Mouse (Mus musculus): ENCODE data around the gene Orai2. TPM values are rescaled to one million over a fixed set of nuclear protein-coding genes. Genes with fewer than 3 reads are reported as not detected.
"Not testable (repeated sequence)": the region's sequence is repeated elsewhere in the genome, so short reads cannot be mapped to it uniquely, and the experiment has no call there.

The Orai2 gene
- polyA plus RNA-seq, 1 experiment from 2014 or later = 4.3 TPM

DNA sequence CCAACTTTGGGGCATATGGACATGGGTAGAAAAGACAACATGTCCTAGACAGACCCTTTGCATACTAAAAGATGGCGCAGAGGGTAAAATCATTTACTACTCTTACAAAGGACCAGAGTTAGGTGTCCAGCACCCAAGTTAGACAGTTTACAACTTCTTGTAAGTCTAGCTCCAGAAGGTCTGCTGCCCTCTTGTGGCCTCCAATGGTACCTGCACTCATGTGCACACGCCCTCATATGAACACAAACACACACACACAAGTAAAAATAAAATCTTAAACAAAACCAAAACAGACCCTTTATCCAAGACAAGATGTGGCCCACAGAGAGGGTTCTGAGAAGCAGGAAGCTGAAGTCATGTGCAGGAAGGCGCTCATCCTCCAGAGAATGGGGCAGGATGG lies 2.4 kb downstream of the Orai2 start:
- H3K4me1 ChIP-seq (ENCODE audit: control insufficient read depth, insufficient read depth, low read length) = 0 out of 2 replicates have a peak, but pooled peaks cover 9% of the 10 kb centered on the region
- H3K27me3 ChIP-seq (ENCODE audit: control insufficient read depth, insufficient read depth, low read length) = no peaks in the 10 kb centered on the region
- no peak for ATAC-seq (replicated peaks; ENCODE audit: extremely low read depth, insufficient read depth, low FRiP score)
- no peak overlapping the region for H3K4me3 ChIP-seq (ENCODE audit: low read length)
- H3K4me2 ChIP-seq (ENCODE audit: low read depth, low read length) = no peak overlapping the region
- no peak overlapping the region for H3K9ac ChIP-seq (ENCODE audit: low read length)
- H3K9me3 ChIP-seq (replicated peaks; ENCODE audit: control insufficient read depth, low read length) = no peaks in the 10 kb centered on the region; the same call in 1 of the 2 replicates
- 92% methylated on average over 3 of the region's 3 CpGs for WGBS
- H3K36me3 ChIP-seq (ENCODE audit: control insufficient read depth, insufficient read depth) = no peaks in the 10 kb centered on the region; the same call in 1 of the 2 replicates
- H3K27ac ChIP-seq (ENCODE audit: low read length) = no peak overlapping the region

DNA sequence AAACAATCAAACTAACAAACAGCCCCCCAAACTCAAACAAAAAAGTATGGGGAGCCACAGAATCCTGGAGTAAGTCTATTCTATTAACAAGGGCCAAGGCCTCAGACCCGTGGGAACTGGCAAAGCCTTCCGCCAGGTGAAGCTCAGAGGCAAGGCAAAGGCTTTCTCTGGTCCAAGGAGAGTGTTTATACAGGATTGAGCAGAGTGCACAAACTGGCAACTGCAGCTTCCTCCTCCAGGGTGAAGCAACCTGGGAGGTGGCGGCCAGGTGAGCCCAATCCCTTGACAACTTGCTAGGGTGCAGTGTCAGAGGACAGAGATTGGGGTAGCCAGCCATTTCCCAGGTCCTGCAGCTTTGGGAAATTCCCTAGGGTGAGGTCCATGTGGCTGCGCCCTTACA lies 3.2 kb downstream of the Orai2 start:
- no peaks in the 10 kb centered on the region; the same call in 1 of the 2 replicates for H3K9me3 ChIP-seq (replicated peaks; ENCODE audit: control insufficient read depth, low read length)
- H3K36me3 ChIP-seq (ENCODE audit: control insufficient read depth, insufficient read depth) = no peaks in the 10 kb centered on the region; the same call in 1 of the 2 replicates
- WGBS = 87% methylated on average over 4 of the region's 4 CpGs
- no peak overlapping the region for H3K9ac ChIP-seq (ENCODE audit: low read length)
- no peaks in the 10 kb centered on the region for H3K27me3 ChIP-seq (ENCODE audit: control insufficient read depth, insufficient read depth, low read length)
- no peak overlapping the region for H3K27ac ChIP-seq (ENCODE audit: low read length)
- no peak for ATAC-seq (replicated peaks; ENCODE audit: extremely low read depth, insufficient read depth, low FRiP score)
- H3K4me1 ChIP-seq (ENCODE audit: control insufficient read depth, insufficient read depth, low read length) = 0 out of 2 replicates have a peak, but pooled peaks cover 9% of the 10 kb centered on the region
- no peak overlapping the region for H3K4me3 ChIP-seq (ENCODE audit: low read length)
- no peak overlapping the region for H3K4me2 ChIP-seq (ENCODE audit: low read depth, low read length)

DNA sequence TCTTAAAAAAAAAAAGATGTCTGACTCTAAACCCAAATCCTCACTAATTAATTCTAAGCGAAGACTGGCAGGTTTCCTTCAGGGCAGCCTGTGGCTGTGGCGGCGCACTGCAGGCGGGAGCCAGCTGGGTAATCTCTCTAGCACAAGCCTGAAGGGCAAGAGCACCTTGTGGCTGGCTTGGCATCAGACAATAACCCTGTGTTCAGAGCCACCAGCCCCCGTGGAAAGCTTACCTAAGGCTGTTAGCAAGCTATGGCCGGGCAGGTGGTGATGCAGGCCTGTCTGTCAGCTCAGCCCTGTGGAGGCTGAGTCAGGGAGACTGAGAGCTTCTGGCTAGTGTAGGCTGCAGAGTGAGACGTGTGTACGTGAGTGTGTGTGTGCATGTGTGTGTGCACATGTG lies 5.3 kb downstream of the Orai2 start:
- Histone ChIP-seq H3K9ac (ENCODE audit: low read length) (no peak overlapping the region), H3K27me3 (ENCODE audit: control insufficient read depth, insufficient read depth, low read length) (no peaks in the 10 kb centered on the region), H3K36me3 (ENCODE audit: control insufficient read depth, insufficient read depth) (no peaks in the 10 kb centered on the region; the same call in 1 of the 2 replicates), H3K4me2 (ENCODE audit: low read depth, low read length) (no peak overlapping the region), H3K27ac (ENCODE audit: low read length) (no peak overlapping the region), H3K4me1 (ENCODE audit: control insufficient read depth, insufficient read depth, low read length) (0 out of 2 replicates have a peak, but pooled peaks cover 5% of the 10 kb centered on the region), H3K4me3 (ENCODE audit: low read length) (no peak overlapping the region), H3K9me3 (replicated peaks; ENCODE audit: control insufficient read depth, low read length) (no peaks in the 10 kb centered on the region; the same call in 1 of the 2 replicates)
- ATAC-seq (replicated peaks; ENCODE audit: extremely low read depth, insufficient read depth, low FRiP score) = no peak
- 73% methylated on average over 8 of the region's 8 CpGs for WGBS

DNA sequence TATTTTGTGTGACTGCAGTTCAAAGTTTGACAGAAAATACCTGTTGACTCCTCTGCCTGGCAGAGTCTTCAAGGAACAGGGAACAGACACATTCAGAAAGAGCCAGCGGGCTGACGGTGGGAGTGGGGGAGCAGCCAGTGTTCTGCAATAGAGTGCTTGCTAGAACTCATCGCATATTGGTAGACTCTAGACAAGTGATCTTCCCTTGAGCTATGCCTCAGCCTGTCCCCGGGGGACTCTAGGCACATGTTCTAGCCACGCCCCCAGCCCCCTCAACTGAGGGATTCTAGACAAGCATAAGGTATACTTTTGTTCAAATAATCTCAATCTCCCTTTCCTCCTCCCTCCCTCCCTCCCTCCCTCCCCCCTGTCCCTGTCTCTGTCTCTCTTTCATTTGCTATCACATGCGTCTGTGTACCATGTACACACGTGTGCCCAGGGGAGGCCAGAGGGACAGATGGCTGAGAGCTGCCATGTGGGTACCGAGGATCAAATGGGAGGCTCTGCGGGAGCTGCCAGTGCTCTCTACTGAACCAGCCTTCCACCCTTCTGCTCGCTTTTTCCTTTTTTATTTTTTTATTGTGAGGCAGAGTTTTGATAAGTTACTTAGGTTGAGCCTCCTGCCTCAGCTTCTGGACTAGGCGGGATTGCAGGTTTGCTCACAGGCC lies 6.6 kb downstream of the Orai2 start:
- ATAC-seq (replicated peaks; ENCODE audit: extremely low read depth, insufficient read depth, low FRiP score) = no peak
- Histone ChIP-seq H3K9ac (ENCODE audit: low read length) (no peak overlapping the region), H3K4me1 (ENCODE audit: control insufficient read depth, insufficient read depth, low read length) (no peaks in the 10 kb centered on the region), H3K9me3 (replicated peaks; ENCODE audit: control insufficient read depth, low read length) (no peaks in the 10 kb centered on the region; the same call in 1 of the 2 replicates), H3K27ac (ENCODE audit: low read length) (no peak overlapping the region), H3K4me3 (ENCODE audit: low read length) (no peak overlapping the region), H3K27me3 (ENCODE audit: control insufficient read depth, insufficient read depth, low read length) (no peaks in the 10 kb centered on the region), H3K36me3 (ENCODE audit: control insufficient read depth, insufficient read depth) (no peaks in the 10 kb centered on the region; the same call in 1 of the 2 replicates), H3K4me2 (ENCODE audit: low read depth, low read length) (no peak overlapping the region)
- WGBS = 83% methylated on average over 11 of the region's 11 CpGs

DNA sequence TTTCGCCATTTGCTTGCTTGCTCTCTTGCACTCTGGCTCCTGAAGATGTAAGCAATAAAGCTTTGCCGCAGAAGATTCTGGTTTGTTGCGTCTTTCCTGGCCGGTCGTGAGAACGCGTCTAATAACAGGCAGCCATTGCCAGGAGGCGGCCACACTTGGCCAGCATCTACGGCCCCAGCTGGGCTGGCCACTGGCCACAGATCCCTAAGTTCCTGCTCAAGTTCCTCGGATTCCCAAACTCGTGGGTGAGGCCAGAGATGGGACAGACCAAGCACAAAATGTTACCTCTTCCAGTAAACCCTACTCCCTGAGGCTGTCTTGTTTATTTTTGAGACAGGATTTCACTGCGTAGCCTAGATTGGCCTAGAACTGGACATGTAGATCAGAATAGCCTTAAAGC lies 10.4 kb downstream of the Orai2 start:
- WGBS = 85% methylated on average over 11 of the region's 12 CpGs
- not testable (repeated sequence) for ATAC-seq (replicated peaks; ENCODE audit: extremely low read depth, insufficient read depth, low FRiP score); H3K27me3 ChIP-seq (ENCODE audit: control insufficient read depth, insufficient read depth, low read length); H3K27ac ChIP-seq (ENCODE audit: low read length); H3K36me3 ChIP-seq (ENCODE audit: control insufficient read depth, insufficient read depth); H3K4me3 ChIP-seq (ENCODE audit: low read length); H3K4me1 ChIP-seq (ENCODE audit: control insufficient read depth, insufficient read depth, low read length); H3K4me2 ChIP-seq (ENCODE audit: low read depth, low read length); H3K9me3 ChIP-seq (replicated peaks; ENCODE audit: control insufficient read depth, low read length); H3K9ac ChIP-seq (ENCODE audit: low read length)

DNA sequence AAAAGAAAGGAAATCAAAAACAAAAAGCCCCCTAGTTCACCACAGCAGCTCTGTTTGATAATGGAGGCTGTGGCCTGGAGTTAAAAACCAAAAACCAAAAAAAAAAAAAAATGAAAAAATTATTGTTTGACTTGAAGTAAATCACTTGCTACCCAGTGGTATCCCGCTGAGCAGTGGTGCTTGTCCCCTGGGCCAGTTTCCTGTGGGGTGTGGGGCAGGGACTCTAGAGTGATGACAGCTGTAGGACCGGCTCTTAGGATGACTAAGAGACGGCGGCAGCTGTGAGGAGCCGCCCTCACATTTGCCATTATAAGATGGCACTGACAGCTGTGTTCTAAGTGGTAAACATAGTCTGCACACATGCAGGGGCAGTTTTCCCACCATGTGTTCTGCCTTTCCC lies 15.1 kb downstream of the Orai2 start:
- Histone ChIP-seq H3K4me2 (ENCODE audit: low read depth, low read length) (no peak overlapping the region), H3K27ac (ENCODE audit: low read length) (no peak overlapping the region), H3K27me3 (ENCODE audit: control insufficient read depth, insufficient read depth, low read length) (no peaks in the 10 kb centered on the region), H3K4me3 (ENCODE audit: low read length) (no peak overlapping the region), H3K4me1 (ENCODE audit: control insufficient read depth, insufficient read depth, low read length) (no peaks in the 10 kb centered on the region), H3K36me3 (ENCODE audit: control insufficient read depth, insufficient read depth) (no peaks in the 10 kb centered on the region), H3K9ac (ENCODE audit: low read length) (no peak overlapping the region), H3K9me3 (replicated peaks; ENCODE audit: control insufficient read depth, low read length) (no peaks in the 10 kb centered on the region)
- 58% methylated on average over 5 of the region's 5 CpGs for WGBS
- no peak for ATAC-seq (replicated peaks; ENCODE audit: extremely low read depth, insufficient read depth, low FRiP score)

DNA sequence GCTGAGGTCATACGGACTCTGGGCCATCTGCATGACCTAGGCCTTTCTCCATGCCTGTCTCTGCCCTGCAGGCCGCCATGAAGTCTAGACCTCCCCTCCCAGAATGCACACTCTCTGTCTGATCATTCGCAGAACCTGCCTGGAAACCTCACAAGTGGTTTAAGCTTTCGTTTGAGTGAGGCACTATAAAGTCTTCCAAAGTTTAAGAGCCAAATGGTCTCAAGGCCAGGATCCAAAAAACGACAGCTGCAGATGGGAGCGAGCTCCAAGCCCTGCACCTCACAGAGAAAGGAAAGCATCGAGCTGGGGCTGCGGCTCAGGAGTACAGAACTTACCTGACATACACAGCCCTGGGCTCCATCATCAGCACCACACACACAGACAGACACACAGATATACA lies 18.1 kb downstream of the Orai2 start:
- no peaks in the 10 kb centered on the region for H3K27me3 ChIP-seq (ENCODE audit: control insufficient read depth, insufficient read depth, low read length)
- H3K4me3 ChIP-seq (ENCODE audit: low read length) = no peak overlapping the region
- no peaks in the 10 kb centered on the region for H3K9me3 ChIP-seq (replicated peaks; ENCODE audit: control insufficient read depth, low read length)
- H3K9ac ChIP-seq (ENCODE audit: low read length) = no peak overlapping the region
- no peak overlapping the region for H3K4me2 ChIP-seq (ENCODE audit: low read depth, low read length)
- no peaks in the 10 kb centered on the region for H3K36me3 ChIP-seq (ENCODE audit: control insufficient read depth, insufficient read depth)
- 74% methylated on average over 8 of the region's 8 CpGs for WGBS
- ATAC-seq (replicated peaks; ENCODE audit: extremely low read depth, insufficient read depth, low FRiP score) = no peak
- H3K27ac ChIP-seq (ENCODE audit: low read length) = no peak overlapping the region
- H3K4me1 ChIP-seq (ENCODE audit: control insufficient read depth, insufficient read depth, low read length) = no peaks in the 10 kb centered on the region

DNA sequence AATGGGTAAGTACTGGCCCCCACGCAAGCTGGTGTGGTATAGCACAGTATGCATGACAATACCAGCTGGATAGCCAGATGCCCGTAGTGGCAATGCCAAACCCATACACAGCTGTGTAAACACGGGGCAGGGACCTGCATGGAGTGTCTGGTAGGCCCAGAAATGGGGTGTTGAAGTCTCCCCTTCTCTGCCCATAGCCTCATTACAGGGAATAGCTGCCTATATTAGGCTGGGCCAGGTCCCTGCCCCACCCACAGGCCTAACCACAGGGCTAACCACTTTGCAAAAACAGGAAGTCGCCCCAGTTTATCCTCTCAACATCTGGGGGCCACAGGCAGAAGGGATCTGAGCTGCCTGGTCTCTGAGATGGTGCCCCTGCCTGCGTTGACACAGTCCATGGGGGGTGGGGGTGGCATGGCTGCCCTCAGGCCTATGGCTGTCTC lies 21.4 kb downstream of the Orai2 start:
- H3K4me1 ChIP-seq (ENCODE audit: control insufficient read depth, insufficient read depth, low read length); H3K27ac ChIP-seq (ENCODE audit: low read length); H3K9ac ChIP-seq (ENCODE audit: low read length); H3K36me3 ChIP-seq (ENCODE audit: control insufficient read depth, insufficient read depth); H3K27me3 ChIP-seq (ENCODE audit: control insufficient read depth, insufficient read depth, low read length); H3K4me3 ChIP-seq (ENCODE audit: low read length); H3K4me2 ChIP-seq (ENCODE audit: low read depth, low read length); H3K9me3 ChIP-seq (replicated peaks; ENCODE audit: control insufficient read depth, low read length): not testable (repeated sequence)
- peak; percentile 41 for ATAC-seq (replicated peaks; ENCODE audit: extremely low read depth, insufficient read depth, low FRiP score)
- WGBS = 74% methylated on average over 5 of the region's 5 CpGs

DNA sequence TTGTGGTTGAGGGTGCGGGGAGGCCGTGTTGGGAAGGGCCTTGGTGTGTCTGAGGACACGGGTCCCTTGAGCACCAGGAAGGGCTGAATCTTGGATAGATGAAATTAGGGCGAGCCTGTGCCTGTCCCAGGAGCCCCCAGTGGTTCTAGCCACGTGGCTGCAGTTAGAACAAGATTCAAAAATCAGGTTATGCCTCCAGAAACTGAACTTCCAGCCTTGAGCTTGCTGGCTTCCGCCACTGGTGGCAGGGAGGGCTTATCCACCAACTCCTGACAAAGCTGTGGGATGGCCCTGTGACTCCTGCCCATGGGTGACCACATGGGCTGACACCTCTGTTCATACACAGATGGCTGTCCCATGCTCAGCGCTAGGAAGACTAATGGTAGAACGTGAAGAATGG lies 22.8 kb downstream of the Orai2 start:
- H3K9ac ChIP-seq (ENCODE audit: low read length) = no peak overlapping the region
- WGBS = 66% methylated on average over 8 of the region's 8 CpGs
- H3K4me3 ChIP-seq (ENCODE audit: low read length) = no peak overlapping the region
- H3K9me3 ChIP-seq (replicated peaks; ENCODE audit: control insufficient read depth, low read length) = no peaks in the 10 kb centered on the region
- no peak overlapping the region for H3K27ac ChIP-seq (ENCODE audit: low read length)
- no peak for ATAC-seq (replicated peaks; ENCODE audit: extremely low read depth, insufficient read depth, low FRiP score)
- H3K4me1 ChIP-seq (ENCODE audit: control insufficient read depth, insufficient read depth, low read length) = no peaks in the 10 kb centered on the region
- no peak overlapping the region for H3K4me2 ChIP-seq (ENCODE audit: low read depth, low read length)
- no peaks in the 10 kb centered on the region for H3K27me3 ChIP-seq (ENCODE audit: control insufficient read depth, insufficient read depth, low read length)
- no peaks in the 10 kb centered on the region for H3K36me3 ChIP-seq (ENCODE audit: control insufficient read depth, insufficient read depth)
